Mouse (Mus musculus): ENCODE measurements at regions not wholly inside any gene's neighbourhood (a gene's known extent, or its start where the extent isn't known, plus 50 kb on each side); places are given as distances from the start of the nearest gene placed in this dataset.

DNA sequence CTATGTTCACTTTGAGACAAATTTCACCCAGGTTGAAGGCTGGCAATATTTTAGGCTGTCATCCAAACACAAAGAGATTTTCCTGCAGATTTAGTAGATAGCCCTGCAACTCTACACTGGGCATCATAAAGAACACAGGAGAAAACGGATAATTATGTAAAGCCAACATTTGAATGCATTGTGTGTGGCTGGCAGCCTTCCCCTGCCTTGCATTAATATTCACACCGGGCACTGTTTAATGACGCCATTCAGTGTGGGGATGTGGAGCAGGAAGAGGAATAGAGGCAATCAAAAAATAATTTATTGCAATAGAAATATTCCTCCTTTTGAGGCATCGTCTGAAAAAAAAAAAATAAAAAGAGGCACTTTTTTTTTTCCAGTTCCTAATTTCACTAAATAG, 105.7 kb downstream of the Samd5 start:
- TF ChIP-seq POLR2A (IDR thresholded peaks at IDR 0.05; ENCODE audit: insufficient read length, low read depth) (no peak), TCF12 (IDR thresholded peaks at IDR 0.05; ENCODE audit: insufficient read depth, poor library complexity, severe bottlenecking) (no peak), MYOG (IDR thresholded peaks at IDR 0.05; ENCODE audit: control insufficient read depth in 1 of 3, insufficient read depth in 1 of 3, insufficient read length in 2 of 3, low read depth in 2 of 3) (no peak), POLR2AphosphoS2 (IDR thresholded peaks at IDR 0.05; ENCODE audit: insufficient read length, low read depth) (no peak), TCF3 (IDR thresholded peaks at IDR 0.05; ENCODE audit: insufficient read length, low read depth) (no peak)
